Mouse (Mus musculus) brain, adult 2 months (tissue): ENCODE results near the gene Syt2.

Source experiments
- DNase-seq: peaks from one replicate; pipeline ENCODE4 v3.0.0; 2011; ENCODE audit warnings: low read depth, low spot score

Gene Syt2

DNA sequence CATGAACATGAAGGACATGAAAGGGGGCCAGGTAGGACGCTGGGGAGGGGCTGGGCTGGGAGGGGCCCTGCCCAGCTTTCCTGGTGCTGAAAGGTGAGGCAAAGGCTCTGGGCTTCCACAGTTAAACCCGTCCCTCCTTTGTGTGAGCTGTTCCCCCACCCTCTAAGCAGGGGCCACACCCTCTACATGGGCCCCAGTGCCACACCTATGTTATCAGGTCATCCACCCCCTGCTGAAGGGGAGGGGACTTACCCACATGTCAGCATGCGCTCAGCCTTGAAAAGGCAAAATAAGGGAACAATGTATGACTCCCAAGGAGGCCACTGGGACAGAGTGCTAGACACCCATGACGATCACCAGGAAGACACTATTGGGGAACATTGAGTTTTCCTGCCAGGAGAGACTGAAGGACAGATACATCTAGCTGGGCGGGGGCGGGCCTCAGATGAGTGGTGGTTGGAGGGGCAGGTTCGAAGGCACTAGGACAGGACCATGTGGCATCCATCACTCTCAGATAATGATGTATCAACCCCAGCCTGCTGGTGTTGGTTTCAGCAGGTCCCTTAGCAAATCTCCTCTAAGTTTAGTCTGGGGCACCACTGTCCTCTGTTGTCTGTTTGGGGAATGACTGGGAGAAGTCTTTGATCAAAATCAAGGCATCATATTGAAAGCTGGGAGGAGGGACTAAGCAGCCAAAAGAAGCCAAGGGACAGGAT, 95.6 kb downstream of the Syt2 start:
- no peak for DNase-seq

DNA sequence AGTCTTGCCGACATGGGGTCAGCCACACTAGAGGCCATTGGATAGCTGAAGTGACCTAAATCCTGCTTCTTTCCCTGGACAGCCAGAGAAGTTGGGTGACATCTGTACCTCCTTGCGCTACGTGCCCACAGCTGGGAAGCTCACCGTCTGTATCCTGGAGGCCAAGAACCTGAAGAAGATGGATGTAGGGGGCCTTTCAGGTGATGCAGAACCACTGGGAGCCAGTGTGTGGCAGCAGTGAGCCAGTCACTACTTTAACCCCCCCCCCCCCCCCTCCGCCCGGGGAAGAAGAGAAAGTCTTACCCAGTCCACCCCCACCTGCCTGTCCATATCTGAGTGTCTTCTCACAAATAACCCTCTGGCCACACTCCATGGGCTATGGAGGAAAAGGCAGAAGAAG, 99.2 kb downstream of the Syt2 start:
- peak; percentile 50 for DNase-seq

DNA sequence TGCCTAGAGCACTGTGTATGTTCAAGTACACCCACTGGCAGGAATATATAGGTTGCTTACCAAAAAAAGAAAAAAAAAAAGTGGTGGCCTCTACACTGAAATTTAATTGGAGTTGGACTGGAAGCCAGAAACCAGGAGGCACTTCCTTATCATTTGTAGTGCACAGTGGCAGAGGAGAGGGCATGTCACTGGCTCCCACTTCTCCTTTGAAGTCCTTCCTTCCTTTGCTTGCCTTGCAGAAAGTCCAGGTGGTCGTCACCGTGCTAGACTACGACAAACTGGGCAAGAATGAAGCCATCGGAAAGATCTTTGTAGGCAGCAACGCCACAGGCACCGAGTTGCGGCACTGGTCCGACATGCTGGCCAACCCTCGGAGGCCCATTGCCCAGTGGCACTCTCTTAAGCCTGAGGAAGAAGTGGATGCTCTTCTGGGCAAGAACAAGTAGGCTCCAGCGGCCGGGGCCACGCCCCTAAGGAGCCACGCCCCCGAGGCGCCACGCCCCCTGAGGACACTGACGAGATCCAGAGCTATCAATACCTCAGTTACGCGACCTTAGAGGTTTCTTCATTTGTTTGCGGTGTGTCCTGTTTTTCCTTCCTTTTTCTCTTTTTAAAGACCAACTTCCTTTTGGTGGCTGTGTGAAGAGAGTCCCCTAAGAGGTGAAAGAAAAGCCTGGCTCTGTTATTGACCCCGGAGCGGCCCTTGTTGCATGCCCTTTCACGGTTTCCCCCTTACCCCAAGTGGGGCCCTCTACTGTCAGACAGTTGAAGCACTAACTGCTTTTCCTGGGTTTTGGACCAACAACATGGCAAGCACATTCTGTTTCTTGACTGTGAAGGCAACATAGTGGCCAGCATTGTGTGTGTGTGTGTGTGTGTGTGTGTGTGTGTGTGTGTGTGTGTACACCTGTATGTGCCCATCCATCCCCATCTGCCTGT, 101.0 kb downstream of the Syt2 start:
- DNase-seq = no peak

DNA sequence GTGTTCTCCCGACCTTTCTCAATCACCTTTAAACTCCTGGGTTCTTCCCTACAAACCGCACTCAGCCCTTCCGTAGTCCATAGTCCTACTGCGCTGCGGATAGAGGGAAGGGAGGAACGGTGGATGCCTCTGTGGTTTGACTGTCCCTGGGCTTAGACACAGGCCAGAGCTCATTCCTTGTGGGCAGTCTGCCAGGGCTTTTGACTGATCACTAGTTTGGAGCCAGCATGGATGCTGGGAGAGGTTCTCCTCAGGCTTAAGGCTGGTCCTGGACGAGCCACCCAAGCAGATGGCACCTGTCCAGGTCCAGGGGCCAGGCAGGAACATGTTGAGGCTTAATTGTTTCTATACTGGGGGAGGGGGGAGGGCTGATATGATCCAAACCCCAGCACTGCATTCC, 103.4 kb downstream of the Syt2 start:
- DNase-seq = peak; percentile 83

DNA sequence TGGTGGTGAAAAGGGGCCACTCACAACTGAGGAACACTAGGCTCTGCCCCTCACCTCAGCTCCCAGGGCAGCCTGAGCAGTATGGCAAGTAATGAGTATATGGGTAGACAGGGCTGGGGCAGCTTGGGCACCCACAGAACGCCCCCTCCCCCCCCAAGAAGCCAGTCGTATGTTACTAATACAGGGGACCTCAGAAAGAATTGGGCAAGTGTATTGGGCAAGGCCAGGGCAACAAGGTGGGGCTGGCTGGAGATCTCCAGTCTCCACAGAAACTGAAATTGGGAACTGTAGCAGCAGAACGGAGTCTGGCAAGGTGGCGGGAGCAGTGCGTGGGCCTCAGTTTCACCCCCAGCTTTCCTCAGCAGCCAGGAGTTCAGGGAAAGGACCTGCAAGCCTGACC, 106.0 kb downstream of the Syt2 start:
- DNase-seq = no peak

DNA sequence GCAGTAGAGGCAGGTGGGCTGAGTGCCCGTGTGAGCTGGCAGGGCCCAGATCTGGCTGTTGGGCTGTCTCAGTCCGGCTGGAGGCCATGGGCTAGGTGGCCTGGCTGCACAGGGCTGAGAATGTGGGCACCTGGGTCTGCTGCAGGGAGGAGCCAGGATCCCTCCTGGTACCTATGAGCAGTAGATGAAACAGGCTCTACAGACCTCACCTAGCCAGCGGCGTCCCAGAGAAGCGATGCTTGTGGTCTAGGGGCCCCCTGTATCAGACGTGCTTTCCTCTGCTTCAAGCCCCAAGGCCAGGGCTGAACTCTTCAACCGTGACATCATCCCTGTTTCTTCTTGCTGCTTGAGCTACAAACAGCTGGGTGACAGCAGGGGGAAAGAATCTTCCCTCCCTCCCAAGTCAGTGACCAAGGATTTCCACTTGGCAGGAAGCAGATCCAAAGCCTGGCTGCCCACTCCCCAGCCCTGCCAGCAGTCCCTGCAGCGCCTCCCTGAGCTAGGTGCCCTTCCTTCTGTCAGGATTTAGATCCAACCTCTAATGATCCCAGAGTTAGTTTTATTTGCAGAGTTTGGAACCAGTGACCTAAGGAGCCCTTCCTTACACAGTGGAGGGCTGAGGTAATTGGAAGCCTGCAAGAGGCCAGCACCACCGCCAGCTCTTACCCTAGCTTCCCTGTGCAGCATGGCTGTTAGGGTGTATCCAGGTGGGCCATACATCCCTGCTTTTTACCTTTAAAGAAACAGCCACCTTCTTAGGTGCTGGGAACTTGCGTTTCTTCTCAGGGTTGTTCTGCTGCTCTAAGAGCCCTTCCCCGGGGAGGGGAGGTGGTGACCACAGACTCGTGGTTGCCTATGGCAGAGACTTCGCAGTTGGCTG, 107.5 kb downstream of the Syt2 start:
- DNase-seq = peak; percentile 55

DNA sequence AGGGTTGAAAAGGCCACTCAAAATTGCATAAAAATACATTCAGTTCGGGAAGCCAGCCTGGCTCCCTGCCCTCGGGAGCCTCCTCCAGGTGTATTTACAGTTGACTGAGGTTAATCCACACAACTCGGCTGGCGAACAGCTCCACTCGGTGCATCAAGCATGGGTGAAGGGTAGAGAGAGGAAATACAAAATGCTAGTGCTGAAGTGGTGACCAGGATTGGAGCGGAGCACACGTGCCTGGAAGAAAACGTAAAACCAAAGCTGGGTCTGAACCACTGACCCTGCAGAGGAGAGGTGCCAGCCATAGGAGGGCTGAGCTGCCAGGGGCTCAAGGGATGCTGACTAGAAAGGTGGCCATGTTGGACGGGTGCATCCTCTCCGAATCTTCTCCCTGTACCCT, 108.3 kb downstream of the Syt2 start:
- DNase-seq = no peak

DNA sequence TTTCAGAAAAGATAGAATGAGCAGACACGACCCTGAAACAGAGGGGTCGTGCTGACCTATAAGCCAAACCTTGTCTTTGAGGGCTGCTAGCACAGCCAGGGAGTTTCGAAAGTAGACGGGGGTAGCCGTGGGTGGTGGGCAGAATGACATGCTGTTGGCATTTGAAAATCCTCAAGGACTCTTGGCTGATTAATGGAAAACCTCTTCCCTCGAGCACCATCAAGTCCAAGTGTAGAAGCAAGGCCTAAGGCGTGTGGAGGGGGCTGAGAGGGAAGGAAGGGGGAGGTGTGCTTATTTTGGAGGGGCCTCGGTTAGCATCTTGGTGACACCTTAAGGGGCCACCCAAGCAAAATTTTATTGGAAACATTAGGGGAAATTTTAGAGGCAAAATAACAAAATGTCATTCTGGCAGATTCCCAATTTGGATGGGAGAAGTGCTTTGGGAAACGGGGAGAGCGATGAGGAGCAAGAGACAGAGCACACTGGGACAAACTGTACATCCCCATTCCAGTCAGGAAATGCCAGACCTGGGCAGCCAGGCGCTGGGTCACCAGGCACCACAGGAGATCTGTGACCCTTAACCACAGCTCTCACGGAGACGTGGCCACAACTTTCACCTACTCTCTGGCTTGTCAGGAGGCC, 109.2 kb downstream of the Syt2 start:
- no peak for DNase-seq

DNA sequence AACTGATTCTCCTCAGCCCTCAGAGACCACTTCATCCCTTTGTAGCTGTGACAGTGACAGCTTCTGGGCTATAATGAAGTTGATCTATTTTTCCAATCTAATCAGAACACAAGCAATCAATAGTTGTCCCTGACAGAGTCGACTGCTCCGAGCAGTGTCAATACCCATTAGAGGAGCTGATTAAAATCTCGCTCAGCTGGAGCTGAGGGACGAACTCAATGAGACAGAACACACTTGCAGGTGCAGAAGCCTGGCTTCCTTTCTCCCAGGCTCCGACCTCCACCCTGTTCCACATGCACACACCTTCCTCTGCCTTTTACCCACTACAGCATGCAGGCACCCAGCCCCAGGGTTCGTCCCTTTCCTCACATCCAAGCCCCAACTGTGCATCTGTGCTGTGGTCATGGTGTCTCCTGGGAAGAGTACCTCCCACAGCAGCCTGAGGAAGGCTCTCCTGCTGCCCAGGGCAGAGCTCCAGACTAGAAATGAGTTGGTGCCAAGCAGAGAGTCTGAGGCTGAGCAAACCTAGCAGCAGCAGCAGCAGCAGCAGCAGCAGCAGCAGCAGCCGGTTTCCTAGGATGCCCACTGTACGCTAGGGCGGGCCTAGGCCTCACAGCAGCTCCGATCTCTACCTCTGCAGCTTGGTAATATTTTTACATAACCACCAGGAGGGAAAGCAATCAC, 109.9 kb downstream of the Syt2 start:
- DNase-seq = peak; percentile 61

DNA sequence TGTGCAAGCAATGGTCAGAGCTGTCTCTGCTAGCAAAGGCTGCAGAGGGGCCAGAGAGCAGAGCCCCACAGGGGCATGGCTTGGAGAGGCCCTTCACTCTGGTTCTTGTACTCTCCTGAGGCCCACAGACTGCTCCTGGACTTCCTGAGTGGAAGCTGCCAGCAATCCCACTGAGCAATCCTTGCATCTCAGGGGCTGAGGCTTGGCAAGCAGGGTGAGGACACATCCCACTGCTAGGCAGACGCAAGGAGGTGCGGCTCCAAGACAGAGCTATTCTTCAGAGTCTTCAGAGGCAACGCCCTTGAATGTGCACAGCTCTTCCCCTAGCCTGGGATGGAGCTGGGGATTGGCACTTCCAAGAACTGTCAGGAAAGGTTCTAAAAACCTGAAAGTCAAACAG, 110.8 kb downstream of the Syt2 start:
- peak; percentile 47 for DNase-seq

DNA sequence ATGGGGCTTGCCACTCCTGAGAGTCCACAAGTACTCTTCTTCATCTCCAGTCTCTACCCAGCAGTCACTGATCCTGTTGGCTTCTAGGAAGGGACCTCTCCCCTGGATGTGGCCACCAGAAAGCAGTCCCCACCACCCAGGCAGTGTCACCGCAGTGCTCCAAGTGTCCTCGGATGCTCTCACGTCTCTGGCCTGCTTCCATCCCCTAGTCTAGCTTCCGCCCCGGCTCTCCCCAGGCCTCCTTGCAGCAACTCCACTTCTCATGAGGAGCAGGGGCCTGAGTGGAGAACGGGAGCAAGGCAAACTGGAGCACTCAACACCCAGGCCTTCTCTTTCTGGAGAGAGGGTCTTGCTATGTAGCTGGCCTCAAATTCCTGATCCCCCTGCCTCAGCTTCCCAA, 112.7 kb downstream of the Syt2 start:
- DNase-seq = peak; percentile 36

DNA sequence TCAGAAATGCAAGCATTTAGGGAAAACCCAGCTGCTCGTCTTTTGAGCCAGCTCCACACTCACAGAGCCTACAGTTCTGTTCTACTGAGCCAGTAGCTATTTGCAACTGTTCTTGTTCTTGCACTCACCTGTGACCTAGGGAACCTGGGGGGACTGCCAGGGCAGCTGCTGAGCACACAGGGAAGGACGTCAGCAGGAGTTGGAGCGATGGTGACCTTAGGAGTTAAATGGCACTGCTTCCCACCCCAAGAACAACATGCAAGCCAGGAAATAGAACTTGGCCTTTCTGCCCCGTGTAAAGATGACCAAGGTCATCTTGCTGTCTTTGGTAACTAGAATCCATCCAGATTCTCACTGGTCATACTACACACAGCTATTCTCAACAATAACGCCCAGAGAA, 114.2 kb downstream of the Syt2 start:
- no peak for DNase-seq

DNA sequence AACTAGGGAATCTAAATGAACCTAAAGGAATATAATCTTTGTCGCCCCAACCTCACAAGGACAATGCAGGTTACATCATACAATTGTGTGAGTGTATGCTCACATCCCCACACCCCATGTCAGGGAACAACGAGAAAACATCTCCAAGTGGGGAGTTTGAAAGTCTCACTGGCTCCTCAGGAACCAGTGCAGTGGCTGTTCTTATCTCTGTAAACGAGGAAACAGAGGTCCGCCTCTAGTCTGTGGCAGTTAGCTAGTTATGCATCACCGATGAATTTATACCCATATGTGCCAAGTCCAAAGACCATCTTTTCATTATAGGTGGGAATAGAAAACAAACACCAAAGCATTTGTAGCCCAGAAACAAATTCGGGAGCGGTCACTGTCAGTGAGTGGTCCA, 115.1 kb downstream of the Syt2 start:
- no peak for DNase-seq

DNA sequence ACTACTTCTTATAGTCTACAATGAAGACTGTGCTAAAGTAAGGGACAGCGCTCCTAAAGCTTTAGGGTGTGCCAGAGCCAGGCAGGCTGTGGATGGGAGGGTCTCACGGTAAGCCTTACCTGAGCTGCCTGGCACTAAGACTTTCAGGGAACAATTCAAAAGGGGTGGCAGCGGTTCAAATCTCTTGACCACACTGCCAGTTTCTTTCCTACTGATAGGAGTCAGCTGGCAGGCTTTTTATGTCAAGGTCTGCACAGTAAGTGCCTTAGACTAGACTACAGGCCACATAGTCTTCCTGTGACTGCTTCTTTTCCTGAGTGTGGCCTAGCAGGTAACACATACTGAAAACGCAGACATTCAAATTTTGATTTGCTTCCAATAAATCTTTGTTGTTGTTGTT, 116.8 kb downstream of the Syt2 start:
- DNase-seq = no peak

DNA sequence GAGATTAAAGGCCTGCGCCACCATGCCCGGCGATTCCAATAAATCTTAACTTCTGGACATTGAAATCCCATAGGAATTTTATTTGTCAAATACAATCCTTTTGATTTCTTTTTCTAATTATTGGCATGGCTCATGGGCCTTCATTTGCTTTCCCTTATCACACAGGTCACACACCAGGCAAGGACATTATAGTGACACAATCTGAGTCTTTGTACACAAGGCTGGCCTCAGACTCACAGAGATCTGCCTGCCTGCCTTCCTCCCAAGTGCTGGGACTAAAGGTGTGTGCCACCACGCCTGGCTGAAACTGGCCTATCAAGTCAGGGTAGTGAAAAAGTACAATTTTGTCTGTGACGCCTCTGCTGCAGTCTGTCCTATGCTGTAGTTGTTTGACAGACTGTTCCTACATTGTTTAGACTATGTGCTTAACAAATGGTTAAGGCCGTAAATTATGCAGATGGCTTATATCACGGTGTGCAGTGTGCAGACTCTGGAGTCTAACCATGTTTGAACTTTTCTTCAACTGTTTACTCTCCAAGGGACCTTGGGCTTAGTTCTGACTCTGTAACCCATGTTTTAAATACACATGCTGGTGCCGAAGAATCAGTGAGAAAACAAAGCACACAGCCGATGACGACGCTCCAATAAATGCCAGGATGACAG, 117.4 kb downstream of the Syt2 start:
- DNase-seq = no peak

DNA sequence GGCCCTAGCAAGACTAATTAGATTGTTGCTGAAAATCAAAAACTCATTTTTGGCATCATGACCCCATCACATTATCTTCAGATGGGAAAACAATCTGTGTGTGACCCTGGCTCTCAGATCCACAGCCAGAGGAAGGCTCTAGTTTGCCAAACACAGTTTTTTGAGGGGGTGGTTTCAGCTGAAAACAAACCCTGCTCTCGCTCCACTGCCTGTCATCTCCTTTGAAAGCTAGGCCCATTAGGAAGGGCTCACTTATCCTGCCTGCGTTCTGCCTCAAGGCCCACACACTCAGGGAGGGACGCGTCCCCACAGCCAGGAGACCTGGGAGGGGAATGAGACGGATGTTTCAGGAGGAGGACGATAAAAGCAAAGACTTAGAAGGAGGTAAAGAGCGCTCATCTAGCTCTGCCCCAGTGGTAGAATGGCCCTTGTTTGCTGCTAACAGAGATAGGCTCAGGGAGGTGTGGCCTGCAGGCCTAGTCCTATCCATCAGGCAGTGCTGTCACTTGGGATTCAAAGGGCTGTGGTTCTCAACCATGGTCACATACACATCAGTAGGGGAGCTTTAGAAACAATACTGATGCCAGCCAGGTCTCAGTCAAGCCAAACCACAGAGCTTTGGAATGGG, 118.5 kb downstream of the Syt2 start:
- DNase-seq = peak; percentile 45

DNA sequence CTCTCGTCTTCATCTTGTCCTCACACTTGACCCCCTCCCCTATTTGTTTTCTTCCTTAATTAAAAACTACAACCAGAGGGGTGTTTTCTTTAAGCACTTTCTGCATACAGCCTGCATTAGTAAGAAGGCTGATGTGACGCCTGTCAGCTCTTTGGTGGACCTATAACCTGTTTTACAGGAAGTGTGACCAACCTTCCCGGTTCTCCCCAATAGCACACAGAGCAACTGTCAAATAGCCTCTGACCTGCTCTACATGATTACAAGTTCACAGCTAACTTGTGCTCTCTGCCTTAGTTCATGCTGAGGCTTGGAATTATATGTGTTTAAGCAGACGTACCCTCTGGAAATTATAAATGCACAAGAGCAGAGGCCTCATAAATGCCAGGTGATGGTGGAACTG, 120.0 kb downstream of the Syt2 start:
- DNase-seq = no peak

DNA sequence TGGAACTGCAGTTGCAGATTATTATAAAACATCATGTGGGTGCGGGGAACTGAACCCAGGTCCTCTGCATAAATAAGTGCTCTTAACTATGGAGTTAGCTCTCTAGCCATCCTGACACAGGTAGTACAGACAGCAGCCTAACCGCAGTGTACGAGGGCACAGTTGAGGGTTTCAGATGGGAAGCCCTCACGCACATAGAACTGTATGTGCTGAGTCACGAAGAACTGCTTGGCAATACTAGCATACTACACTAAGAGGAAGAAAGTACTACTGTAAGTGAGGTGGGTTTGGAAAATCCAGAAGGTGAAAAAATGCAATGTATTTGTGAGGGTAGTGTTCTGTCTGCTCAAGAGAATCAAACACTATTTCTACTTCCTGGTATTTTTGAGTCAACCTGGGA, 123.8 kb downstream of the Syt2 start:
- DNase-seq = no peak

DNA sequence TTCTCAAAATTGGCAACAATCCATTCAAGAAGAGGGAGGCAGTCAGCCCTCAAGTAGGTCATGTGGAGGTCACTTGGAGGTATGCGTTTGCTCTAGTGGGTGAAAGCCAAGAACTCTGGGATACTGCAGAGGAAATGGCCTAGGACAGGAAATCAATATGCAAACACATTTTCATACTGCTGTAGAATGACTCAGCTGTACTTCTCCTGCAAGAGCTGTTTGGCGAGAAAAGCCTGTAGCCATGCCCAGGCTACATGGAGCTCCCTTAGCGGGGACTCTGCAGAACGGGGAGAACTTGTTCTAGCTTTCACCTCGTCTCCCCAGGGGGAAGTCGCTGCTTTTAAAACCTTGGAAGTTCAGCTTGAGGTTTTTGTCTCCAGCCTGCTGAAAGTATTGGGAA, 124.9 kb downstream of the Syt2 start:
- DNase-seq = peak; percentile 76

DNA sequence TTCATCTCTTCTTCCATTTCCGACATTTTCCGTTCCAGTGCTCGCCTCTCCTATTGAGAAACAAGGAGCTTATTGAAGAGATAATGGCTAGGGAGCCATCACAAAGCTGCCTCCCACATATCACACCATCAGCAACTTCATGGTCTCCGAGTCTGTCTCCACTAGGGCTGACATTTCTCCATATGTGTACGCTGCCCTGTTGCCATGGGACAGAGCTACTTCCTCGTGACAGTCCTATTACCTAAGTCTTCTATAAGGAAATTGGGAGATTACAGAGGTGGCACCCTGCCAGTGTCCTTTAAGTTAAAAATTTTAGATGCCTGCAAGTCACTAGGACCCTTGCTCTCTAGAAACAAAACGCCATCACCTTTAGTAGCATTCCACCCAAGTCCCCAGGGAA, 125.5 kb downstream of the Syt2 start:
- DNase-seq = no peak
